Mouse (Mus musculus) heart, embryonic 13.5 days (tissue): Measurements from ENCODE around the gene Rdm1. TPM values are rescaled to one million over a fixed set of nuclear protein-coding genes. Genes with fewer than 3 reads are reported as not detected.

ENCODE experiments used
- polyA plus RNA-seq: library from polyadenylated mRNA; unstranded; fragments of >200 nt; fragmentation: Nextera tagmentation; extraction: Ambion mirVana; gene quantifications from 2 replicates; pipeline ENCODE4 v1.2.1, GENCODE M21; 2015

The Rdm1 gene
- polyA plus RNA-seq, 1 experiment from 2014 or later, result 31.8 TPM

Other genes starting within 250 kb of the Rdm1 start
- 35.4 and 45.9 TPM in 2 replicates for gene Aarsd1, start 209.6 kb upstream of the Rdm1 start, polyA plus RNA-seq
- 14.7 and 18.3 TPM in 2 replicates for gene Gm27029, start 202.4 kb upstream of the Rdm1 start, polyA plus RNA-seq
- gene Rundc1, start 202.1 kb upstream of the Rdm1 start, polyA plus RNA-seq, result 13.1 and 14.3 TPM in 2 replicates
- gene Ptges3l, start 201.9 kb upstream of the Rdm1 start, polyA plus RNA-seq, result 71.6 and 75.1 TPM in 2 replicates
- gene Rpl27, start 184.9 kb upstream of the Rdm1 start, polyA plus RNA-seq, result 222 and 239 TPM in 2 replicates
- 11.6 and 13.7 TPM in 2 replicates for gene Ifi35, start 178.8 kb upstream of the Rdm1 start, polyA plus RNA-seq
- 23.5 and 26.4 TPM in 2 replicates for gene Rnd2, start 162.2 kb upstream of the Rdm1 start, polyA plus RNA-seq
- gene Vat1, start 161.0 kb upstream of the Rdm1 start, polyA plus RNA-seq, result 28.0 and 28.9 TPM in 2 replicates
- gene Brca1, start 75.2 kb upstream of the Rdm1 start, polyA plus RNA-seq, result 5.5 and 7.0 TPM in 2 replicates
- gene Nbr1, start 75.0 kb upstream of the Rdm1 start, polyA plus RNA-seq, result 54.9 and 55.3 TPM in 2 replicates
- 4.0 and 4.4 TPM in 2 replicates for gene Tmem106a, start 45.0 kb upstream of the Rdm1 start, polyA plus RNA-seq
- not detected in 2 replicates for gene Gm11634, start 27.9 kb upstream of the Rdm1 start, polyA plus RNA-seq
- gene Arl4d, start 38.3 kb downstream of the Rdm1 start, polyA plus RNA-seq, result 8.7 and 9.1 TPM in 2 replicates
- gene Dhx8, start 105.7 kb downstream of the Rdm1 start, polyA plus RNA-seq, result 18.8 and 20.1 TPM in 2 replicates
- 8.2 and 9.5 TPM in 2 replicates for gene Etv4, start 158.2 kb downstream of the Rdm1 start, polyA plus RNA-seq